ENCODE assay signal across 22 mouse cellular contexts in the genomic region with DNA sequence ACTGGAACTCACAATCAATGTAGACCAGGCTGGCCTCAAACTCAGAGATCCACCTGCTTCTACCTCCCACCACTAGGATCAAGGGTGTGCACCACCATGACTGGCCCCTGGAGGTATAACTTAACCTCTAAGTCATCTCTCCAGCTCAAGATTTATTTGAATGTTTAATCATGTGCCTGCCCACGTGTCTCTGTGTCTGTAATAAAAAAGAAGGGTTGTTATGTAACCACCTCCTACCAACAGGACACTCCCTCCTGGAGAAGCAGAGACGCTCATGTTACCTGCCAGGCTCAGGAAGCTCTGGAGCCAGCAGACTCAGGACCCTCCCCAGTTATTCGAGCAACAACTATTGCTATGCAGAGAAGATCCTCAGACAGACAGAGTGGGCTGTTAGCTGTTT. TPM values are rescaled to one million over a fixed set of nuclear protein-coding genes. Genes with fewer than 3 reads are reported as not detected.
DNase-seq lines count a peak whose midpoint lies in the region; ATAC-seq and TF ChIP-seq lines count a peak whose summit lies in the region.
"Had no signal": no experiment of that assay in that cellular context is flagged by ENCODE, and none has a peak within 500 bp of the region (broad histone marks: within the 10 kb centered on the region; RNA-seq: fewer than 3 reads in every experiment).

No protein-coding gene starts in this region.

- no peaks in the 10 kb centered on the region for H3K27me3 ChIP-seq in kidney, embryonic 15.5 days
- no peaks in the 10 kb centered on the region for H3K27me3 ChIP-seq in lung, postnatal 0 days (replicated peaks; ENCODE audit: insufficient read depth, low read length)
- H3K27me3 ChIP-seq in intestine, postnatal 0 days (replicated peaks; ENCODE audit: control insufficient read depth, insufficient read depth, low read length) = no peaks in the 10 kb centered on the region
- no peaks in the 10 kb centered on the region for H3K27me3 ChIP-seq in forebrain, embryonic 16.5 days (replicated peaks; ENCODE audit: control insufficient read depth, insufficient read depth, low read length)
- H3K27me3 ChIP-seq: forebrain, embryonic 13.5 days; hindbrain, embryonic 12.5 days had no signal

- no peak for TF ChIP-seq EP300 in lung, postnatal 0 days (IDR thresholded peaks at IDR 0.05)

- H3K36me3 ChIP-seq in kidney, embryonic 15.5 days = no peaks in the 10 kb centered on the region
- H3K36me3 ChIP-seq in lung, postnatal 0 days (ENCODE audit: insufficient read depth, low read length) = no peaks in the 10 kb centered on the region
- no peaks in the 10 kb centered on the region for H3K36me3 ChIP-seq in intestine, postnatal 0 days (ENCODE audit: control insufficient read depth, insufficient read depth)
- no peaks in the 10 kb centered on the region for H3K36me3 ChIP-seq in forebrain, embryonic 16.5 days (ENCODE audit: control insufficient read depth, insufficient read depth)
- H3K36me3 ChIP-seq: forebrain, embryonic 10.5 days; hindbrain, embryonic 12.5 days had no signal

- no peak for ATAC-seq in kidney, embryonic 15.5 days (replicated peaks; ENCODE audit: low FRiP score)
- no peak for ATAC-seq in lung, postnatal 0 days
- peak; percentile 45; the same call in 1 of the 2 replicates for ATAC-seq in intestine, postnatal 0 days
- ATAC-seq in forebrain, embryonic 16.5 days = no peak
- ATAC-seq: activated CD4-positive, CD25-positive, alpha-beta regulatory T cell, adult 4 months; forebrain, embryonic 13.5 days; forebrain, postnatal 0 days had no signal

- no peak overlapping the region for H3K4me2 ChIP-seq in kidney, embryonic 15.5 days
- H3K4me2 ChIP-seq in lung, postnatal 0 days (replicated peaks; ENCODE audit: low read depth, low read length) = no peak overlapping the region
- no peak overlapping the region for H3K4me2 ChIP-seq in intestine, postnatal 0 days (replicated peaks; ENCODE audit: low read depth)
- no peak overlapping the region for H3K4me2 ChIP-seq in forebrain, embryonic 16.5 days (ENCODE audit: low read length)
- H3K4me2 ChIP-seq: forebrain, embryonic 13.5 days; heart, embryonic 11.5 days; hindbrain, embryonic 12.5 days had no signal

- TF ChIP-seq CTCF in lung, postnatal 0 days (IDR thresholded peaks at IDR 0.05) = no peak
- no peak for TF ChIP-seq CTCF in intestine, postnatal 0 days (IDR thresholded peaks at IDR 0.05; ENCODE audit: low read depth)

- H3K9ac ChIP-seq in kidney, embryonic 15.5 days = no peak overlapping the region
- no peak overlapping the region for H3K9ac ChIP-seq in lung, postnatal 0 days (replicated peaks; ENCODE audit: low read depth)
- H3K9ac ChIP-seq in intestine, postnatal 0 days (ENCODE audit: low read depth, low read length) = no peak overlapping the region
- no peak overlapping the region for H3K9ac ChIP-seq in forebrain, embryonic 16.5 days (replicated peaks; ENCODE audit: low read depth, low read length)
- H3K9ac ChIP-seq: forebrain, embryonic 13.5 days; forebrain, postnatal 0 days; hindbrain, embryonic 12.5 days had no signal

- H3K4me3 ChIP-seq in kidney, embryonic 15.5 days (replicated peaks) = no peak overlapping the region
- no peak overlapping the region for H3K4me3 ChIP-seq in lung, postnatal 0 days (ENCODE audit: low read depth, low read length)
- H3K4me3 ChIP-seq in intestine, postnatal 0 days (ENCODE audit: low read depth, low read length) = no peak overlapping the region
- H3K4me3 ChIP-seq in forebrain, embryonic 16.5 days (replicated peaks; ENCODE audit: low read length) = no peak overlapping the region
- H3K4me3 ChIP-seq: forebrain, embryonic 10.5 days; forebrain, embryonic 13.5 days; gastrocnemius, adult 2 months; hindbrain, embryonic 12.5 days had no signal

- no peaks in the 10 kb centered on the region for H3K4me1 ChIP-seq in kidney, embryonic 15.5 days
- H3K4me1 ChIP-seq in lung, postnatal 0 days (ENCODE audit: insufficient read depth, low read depth, low read length) = no peaks in the 10 kb centered on the region
- no peaks in the 10 kb centered on the region for H3K4me1 ChIP-seq in intestine, postnatal 0 days (replicated peaks; ENCODE audit: control insufficient read depth, insufficient read depth, low read length)
- H3K4me1 ChIP-seq in forebrain, embryonic 16.5 days (replicated peaks; ENCODE audit: control insufficient read depth, insufficient read depth, low read length) = no peaks in the 10 kb centered on the region
- H3K4me1 ChIP-seq: forebrain, embryonic 10.5 days; forebrain, embryonic 13.5 days; hindbrain, embryonic 12.5 days had no signal

- no peaks in the 10 kb centered on the region for H3K9me3 ChIP-seq in kidney, embryonic 15.5 days (replicated peaks)
- H3K9me3 ChIP-seq in lung, postnatal 0 days (ENCODE audit: low read length) = no peaks in the 10 kb centered on the region
- no peaks in the 10 kb centered on the region for H3K9me3 ChIP-seq in intestine, postnatal 0 days (ENCODE audit: control insufficient read depth)
- no peaks in the 10 kb centered on the region for H3K9me3 ChIP-seq in forebrain, embryonic 16.5 days (ENCODE audit: control insufficient read depth, low read length)
- H3K9me3 ChIP-seq: forebrain, embryonic 10.5 days; forebrain, embryonic 13.5 days; hindbrain, embryonic 12.5 days had no signal

- no peak overlapping the region for H3K27ac ChIP-seq in kidney, embryonic 15.5 days
- H3K27ac ChIP-seq in lung, postnatal 0 days (ENCODE audit: low read length) = no peak overlapping the region
- no peak overlapping the region for H3K27ac ChIP-seq in intestine, postnatal 0 days (ENCODE audit: low read depth, low read length)
- H3K27ac ChIP-seq in forebrain, embryonic 16.5 days (ENCODE audit: low read length) = no peak overlapping the region
- H3K27ac ChIP-seq: forebrain, embryonic 10.5 days; forebrain, embryonic 13.5 days; gastrocnemius, adult 2 months; hindbrain, embryonic 12.5 days had no signal

- 48% methylated on average over 3 of the region's 3 CpGs for WGBS in kidney, embryonic 15.5 days
- WGBS in lung, postnatal 0 days = 53% methylated on average over 3 of the region's 3 CpGs
- WGBS in intestine, postnatal 0 days = 39% methylated on average over 3 of the region's 3 CpGs
- WGBS in forebrain, embryonic 16.5 days = 68% methylated on average over 3 of the region's 3 CpGs

- DNase-seq in kidney, adult 11 months = peak; percentile 66
- DNase-seq in kidney, adult 9 months = peak; percentile 88
- no peak for DNase-seq in kidney, postnatal 10 days
- peak; percentile 47 for DNase-seq in lung, postnatal 25 days (ENCODE audit: low spot score)
- no peak for DNase-seq in lung, postnatal 0 days (ENCODE audit: low spot score)
- DNase-seq: adrenal gland, adult 8-10 months; adrenal gland, postnatal 25 days; cerebellum, adult 18-20 months; cerebellum, adult 9-10 months; cerebellum, postnatal 14 days; forebrain, postnatal 0 days; gastrocnemius, adult 2 months; gastrocnemius, postnatal 14 days; heart, adult 11 months had no signal

RNA-seq across cellular contexts. Expression of a gene that starts 7.4 kb away (rescaled TPM):
- 12.1 and 13.5 TPM in 2 replicates for polyA plus RNA-seq in kidney, embryonic 15.5 days (2015; fragmentation: Nextera tagmentation; extraction: Ambion mirVana)
- polyA plus RNA-seq in lung, postnatal 0 days (2015; fragmentation: Nextera tagmentation; extraction: Ambion mirVana) = 5.5 and 6.3 TPM in 2 replicates
- 5.7 and 7.2 TPM in 2 replicates for polyA plus RNA-seq in intestine, postnatal 0 days (2015; fragmentation: Nextera tagmentation; extraction: Ambion mirVana)
- 36.8 and 36.9 TPM in 2 replicates for polyA plus RNA-seq in forebrain, embryonic 16.5 days (2015; fragmentation: Nextera tagmentation; extraction: Ambion mirVana)

RNA-seq across cellular contexts. Expression of a gene that starts 48.6 kb away (rescaled TPM):
- polyA plus RNA-seq in kidney, embryonic 15.5 days (2015; fragmentation: Nextera tagmentation; extraction: Ambion mirVana) = 40.0 and 43.8 TPM in 2 replicates
- 167 and 208 TPM in 2 replicates for polyA plus RNA-seq in lung, postnatal 0 days (2015; fragmentation: Nextera tagmentation; extraction: Ambion mirVana)
- 541 and 578 TPM in 2 replicates for polyA plus RNA-seq in intestine, postnatal 0 days (2015; fragmentation: Nextera tagmentation; extraction: Ambion mirVana)
- 6.1 and 6.7 TPM in 2 replicates for polyA plus RNA-seq in forebrain, embryonic 16.5 days (2015; fragmentation: Nextera tagmentation; extraction: Ambion mirVana)

Comparison
In these comparisons a context has a peak if more than half of its experiments do, and no peak if none do; other contexts are left out.
1. DNase-seq: peak in kidney, adult 11 months (single experiment), kidney, adult 9 months (single experiment) and lung, postnatal 25 days (single experiment); none in kidney, postnatal 10 days (single experiment) and lung, postnatal 0 days (single experiment).